Comparison of ENCODE assay signal across 7 mouse cellular contexts in the genomic region with DNA sequence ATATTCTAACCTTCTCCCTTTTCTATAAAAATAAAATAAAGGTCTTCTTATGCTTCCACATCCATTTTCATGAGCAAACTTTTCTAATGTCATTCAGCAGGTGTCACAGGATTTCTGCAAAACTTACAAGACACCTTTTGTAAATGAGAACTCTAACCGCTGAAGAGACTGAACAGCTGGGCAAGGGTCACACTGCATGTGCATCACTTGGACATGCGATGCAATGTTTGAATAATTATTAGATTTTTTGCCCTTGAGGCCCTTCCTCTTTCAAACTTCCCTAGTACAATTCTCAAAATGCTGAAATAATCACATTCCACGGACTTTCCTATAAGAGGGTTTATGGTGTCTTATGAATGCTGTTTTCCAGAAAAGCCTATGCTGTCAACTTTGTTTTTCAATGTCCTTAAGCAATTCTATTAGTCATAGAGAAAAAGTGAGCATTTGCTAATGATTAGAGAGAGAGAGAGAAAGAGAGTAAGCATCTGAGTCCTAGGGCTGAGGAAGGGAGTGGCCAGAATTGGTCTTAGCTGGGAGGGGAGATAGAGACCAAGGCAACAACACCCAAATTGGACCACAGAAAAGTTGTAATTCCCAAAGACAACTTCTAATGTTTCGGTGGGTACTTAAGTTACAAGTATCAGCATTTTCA. TPM values are rescaled to one million over a fixed set of nuclear protein-coding genes. Genes with fewer than 3 reads are reported as not detected.
DNase-seq lines count a peak whose midpoint lies in the region; ATAC-seq and TF ChIP-seq lines count a peak whose summit lies in the region.

No protein-coding gene starts in this region.

- in situ Hi-C loops in CH12.LX (cut with MboI; ENCODE audit: low pct_ligation_motif_present, low pct_unique_long_range_greater_than_20kb, low sequenced_read_pairs) = no loop called here

- H3K4me3 ChIP-seq in CH12.LX (replicated peaks in 1 of 3; ENCODE audit: low read depth in 2 of 3, low read length in 2 of 3, poor library complexity in 1 of 3) (peak overlapping the region; percentile 58 to 91 (median 82)), MEL (ENCODE audit: control insufficient read depth in 1 of 2, insufficient read depth in 1 of 2, low read depth in 2 of 2, low read length in 2 of 2) (peak overlapping the region; percentile 67 to 93)
- peak overlapping the region; percentile 79 for H3K4me3 ChIP-seq in hindbrain, embryonic 10.5 days
- peak overlapping the region; percentile 95 for H3K4me3 ChIP-seq in liver, embryonic 12.5 days

- no peak for TF ChIP-seq RAD21 in CH12.LX (IDR thresholded peaks at IDR 0.05; ENCODE audit: low read depth, low read length)
- no peak for TF ChIP-seq RAD21 in MEL (IDR thresholded peaks at IDR 0.05; ENCODE audit: low read depth, low read length)

- no peak overlapping the region for H3K27ac ChIP-seq in CH12.LX (ENCODE audit: insufficient read depth, low read depth)
- H3K27ac ChIP-seq in MEL (ENCODE audit: control insufficient read depth, low read depth, low read length) = no peak overlapping the region
- no peak overlapping the region for H3K27ac ChIP-seq in hindbrain, embryonic 10.5 days
- H3K27ac ChIP-seq in liver, embryonic 12.5 days = peak overlapping the region; percentile 94

- peak overlapping the region; percentile 75 for H3K4me2 ChIP-seq in CH12.LX (ENCODE audit: insufficient read depth, low read depth, poor library complexity, severe bottlenecking)
- H3K4me2 ChIP-seq in liver, embryonic 12.5 days = peak overlapping the region; percentile 87

- DNase-seq in CH12.LX (ENCODE audit: extremely low read depth) = no peak
- peak; percentile 10 for DNase-seq in MEL (ENCODE audit: low read depth, low spot score)
- DNase-seq in hindbrain, embryonic 10.5 days (ENCODE audit: low spot score) = no peak
- DNase-seq in thymus, postnatal 25 days = no peak
- no peak for DNase-seq in cerebellum, adult 11-12 months
- DNase-seq in left cerebral cortex, adult 18-20 months (ENCODE audit: low spot score in 2 of 2) = no peak

- peaks cover 2% of the 10 kb centered on the region; the same call in 1 of the 2 replicates for H3K79me2 ChIP-seq in CH12.LX (replicated peaks; ENCODE audit: control insufficient read depth, extremely low read depth, insufficient read depth, poor library complexity, severe bottlenecking)
- peaks cover 12% of the 10 kb centered on the region for H3K79me2 ChIP-seq in MEL (ENCODE audit: control insufficient read depth, insufficient read depth, low read length, poor library complexity)

- TF ChIP-seq EP300 in CH12.LX (IDR thresholded peaks at IDR 0.05; ENCODE audit: low read length) (no peak), MEL (IDR thresholded peaks at IDR 0.05; ENCODE audit: low read depth in 1 of 2, low read length in 2 of 2) (no peak; a peak in 1 of 4 replicates)

- H3K9me3 ChIP-seq in CH12.LX (replicated peaks; ENCODE audit: low read length) (no peaks in the 10 kb centered on the region), MEL (replicated peaks; ENCODE audit: insufficient read depth, low read length) (no peaks in the 10 kb centered on the region)
- H3K9me3 ChIP-seq in hindbrain, embryonic 10.5 days = no peaks in the 10 kb centered on the region
- no peaks in the 10 kb centered on the region for H3K9me3 ChIP-seq in liver, embryonic 12.5 days (replicated peaks)

- no peaks in the 10 kb centered on the region for H3K36me3 ChIP-seq in CH12.LX (replicated peaks in 1 of 2; ENCODE audit: control insufficient read depth in 1 of 2, insufficient read depth in 1 of 2, low read length in 1 of 2)
- H3K36me3 ChIP-seq in MEL (ENCODE audit: control insufficient read depth in 1 of 2, insufficient read depth in 2 of 2, low read length in 2 of 2) = peaks cover 0 to 11% of the 10 kb centered on the region in 2 experiments; a peak in 2 of 4 replicates
- no peaks in the 10 kb centered on the region for H3K36me3 ChIP-seq in hindbrain, embryonic 10.5 days
- H3K36me3 ChIP-seq in liver, embryonic 12.5 days = no peaks in the 10 kb centered on the region

- H3K9ac ChIP-seq in CH12.LX (ENCODE audit: insufficient read depth, low read depth) (peak overlapping the region; percentile 60; the same call in 1 of the 2 replicates), MEL (ENCODE audit: control insufficient read depth, low read depth, low read length, poor library complexity, severe bottlenecking) (peak overlapping the region; percentile 93)
- H3K9ac ChIP-seq in liver, embryonic 12.5 days = peak overlapping the region; percentile 94

- H3K27me3 ChIP-seq in CH12.LX (replicated peaks) = no peaks in the 10 kb centered on the region
- H3K27me3 ChIP-seq in MEL (ENCODE audit: control insufficient read depth in 1 of 2, insufficient read depth in 2 of 2, low read length in 2 of 2) = no peaks in the 10 kb centered on the region
- H3K27me3 ChIP-seq in hindbrain, embryonic 10.5 days (ENCODE audit: insufficient read depth, poor library complexity, severe bottlenecking) = peaks cover 7% of the 10 kb centered on the region
- H3K27me3 ChIP-seq in liver, embryonic 12.5 days (replicated peaks) = 0 out of 2 replicates have a peak, but pooled peaks cover 4% of the 10 kb centered on the region

- no peak for TF ChIP-seq POLR2A in CH12.LX (IDR thresholded peaks at IDR 0.05; ENCODE audit: low read depth, low read length)
- TF ChIP-seq POLR2A in MEL (IDR thresholded peaks at IDR 0.05; ENCODE audit: control insufficient read depth in 1 of 2, insufficient read depth in 1 of 2, low read depth in 1 of 2, low read length in 2 of 2, poor library complexity in 1 of 2) = no peak

- dilution Hi-C loops in CH12.LX (cut with MboI; ENCODE audit: extremely low pct_ligation_motif_present, extremely low pct_unique_long_range_greater_than_20kb, low sequenced_read_pairs) = no loop called here

- WGBS in hindbrain, embryonic 10.5 days = 72% methylated on average over 4 of the region's 4 CpGs
- WGBS in liver, embryonic 12.5 days (ENCODE audit: insufficient replicate concordance) = 61% methylated on average over 4 of the region's 4 CpGs

- peak; percentile 51; the same call in 1 of the 2 replicates for ATAC-seq in liver, embryonic 12.5 days

- H3K4me1 ChIP-seq in CH12.LX (ENCODE audit: control insufficient read depth in 1 of 2, insufficient read depth in 2 of 2) (peaks cover 5 to 23% of the 10 kb centered on the region in 2 experiments; a peak in 2 of 4 replicates), MEL (ENCODE audit: control insufficient read depth in 1 of 2, insufficient read depth in 2 of 2, low read length in 2 of 2) (peaks cover 8 to 9% of the 10 kb centered on the region in 2 experiments; a peak in 3 of 4 replicates)
- H3K4me1 ChIP-seq in hindbrain, embryonic 10.5 days (replicated peaks) = peaks cover 36% of the 10 kb centered on the region
- H3K4me1 ChIP-seq in liver, embryonic 12.5 days = peaks cover 43% of the 10 kb centered on the region

- TF ChIP-seq CTCF in CH12.LX (conservative IDR thresholded peaks at IDR 0.05 in 1 of 2, IDR thresholded peaks at IDR 0.05 in 1 of 2; ENCODE audit: low read depth in 2 of 2, low read length in 2 of 2) (no peak), MEL (IDR thresholded peaks at IDR 0.05 in 2 of 3, conservative IDR thresholded peaks at IDR 0.05 in 1 of 3; ENCODE audit: control insufficient read depth in 1 of 3, insufficient read depth in 1 of 3, low read depth in 2 of 3, low read length in 3 of 3, poor library complexity in 1 of 3, severe bottlenecking in 1 of 3) (no peak)

TF ChIP-seq in CH12.LX, 34 proteins besides CTCF, POLR2A, EP300 and RAD21 (continues in another document):
- TF ChIP-seq SIN3A (IDR thresholded peaks at IDR 0.05; ENCODE audit: low read length) (no peak), TCF12 (IDR thresholded peaks at IDR 0.05; ENCODE audit: low read depth, low read length) (no peak), MXI1 (IDR thresholded peaks at IDR 0.05; ENCODE audit: low read depth, low read length) (no peak), E2F4 (IDR thresholded peaks at IDR 0.05; ENCODE audit: insufficient replicate concordance, low read depth, low read length) (no peak), ZKSCAN1 (IDR thresholded peaks at IDR 0.05; ENCODE audit: borderline replicate concordance, low read depth, low read length) (no peak), ELF1 (IDR thresholded peaks at IDR 0.05; ENCODE audit: low read depth, low read length) (no peak), CHD2 (IDR thresholded peaks at IDR 0.05; ENCODE audit: low read length) (no peak), ZMIZ1 (IDR thresholded peaks at IDR 0.05; ENCODE audit: low read depth, low read length) (no peak)

TF ChIP-seq in MEL, 35 proteins besides CTCF, POLR2A, EP300 and RAD21:
- TF ChIP-seq BHLHE40 (IDR thresholded peaks at IDR 0.05; ENCODE audit: borderline replicate concordance, low read depth, low read length) (no peak), CHD1 (IDR thresholded peaks at IDR 0.05; ENCODE audit: low read depth, low read length) (0 out of 2 replicates have a peak, but pooled peaks have one; percentile 8), MXI1 (IDR thresholded peaks at IDR 0.05; ENCODE audit: low read depth, low read length) (0 out of 2 replicates have a peak, but pooled peaks have one; percentile 2)

RNA-seq across cellular contexts. Expression of a gene that starts 1.3 kb away (rescaled TPM):
- total RNA-seq in CH12.LX (2012; rRNA removed) = 4.1 and 4.3 TPM in 2 replicates
- 2.1 and 2.7 TPM in 2 replicates for total RNA-seq in CH12.LX (2014; rRNA removed)
- 5.9 and 7.3 TPM in 2 replicates for polyA plus RNA-seq in CH12.LX (2012; ENCODE audit: insufficient read length, low read depth)
- total RNA-seq in MEL (2012; rRNA removed) = 4.8 and 5.0 TPM in 2 replicates
- polyA plus RNA-seq in MEL (2012; ENCODE audit: insufficient read depth in 1 of 2, insufficient read length in 2 of 2, low read depth in 1 of 2, low replicate concordance in 2 of 2, missing spikeins in 1 of 2) = 10 to 100 TPM in 1 of 2 experiments, not detected in 1; 21.8 TPM
- 11.7 and 12.7 TPM in 2 replicates for polyA plus RNA-seq in hindbrain, embryonic 10.5 days (2016; fragmentation: Nextera tagmentation; extraction: Ambion mirVana)
- 13.3 and 17.2 TPM in 2 replicates for polyA plus RNA-seq in liver, embryonic 12.5 days (2016; fragmentation: Nextera tagmentation; extraction: Ambion mirVana)
- 10 to 100 TPM; 75.0 to 78.2 TPM for total RNA-seq in left cerebral cortex, adult 18-20 months (2021)

RNA-seq across cellular contexts. Expression of a gene that starts 53.2 kb away (rescaled TPM):
- total RNA-seq in CH12.LX (2012; rRNA removed) (0.34 and 0.59 TPM in 2 replicates), CH12.LX (2014; rRNA removed) (0.18 and 0.24 TPM in 2 replicates), MEL (2012; rRNA removed) (0.12 TPM in 1 of 2 replicates, not detected in the other)
- polyA plus RNA-seq in CH12.LX (2012; ENCODE audit: insufficient read length, low read depth) (0.45 and 0.47 TPM in 2 replicates), MEL (2012; ENCODE audit: insufficient read depth in 1 of 2, insufficient read length in 2 of 2, low read depth in 1 of 2, low replicate concordance in 2 of 2, missing spikeins in 1 of 2) (not detected)
- 17.4 and 26.4 TPM in 2 replicates for polyA plus RNA-seq in hindbrain, embryonic 10.5 days (2016; fragmentation: Nextera tagmentation; extraction: Ambion mirVana)
- polyA plus RNA-seq in liver, embryonic 12.5 days (2016; fragmentation: Nextera tagmentation; extraction: Ambion mirVana) = 8.2 and 8.6 TPM in 2 replicates
- total RNA-seq in left cerebral cortex, adult 18-20 months (2021) = 10 to 100 TPM; 82.2 to 89.2 TPM
